Mouse (Mus musculus): Measurements from ENCODE around the gene Cdh18.
"Not testable (repeated sequence)": the region's sequence is repeated elsewhere in the genome, so short reads cannot be mapped to it uniquely, and the experiment has no call there.

Gene Cdh18

GRCm38 (mm10) chr15:22548711-22549271 is at the start of gene Cdh18:
Gene Cdh18, plus strand, starts transcription at chr15:22549022.
- no peak for DNase-seq

- DNase-seq, result no peak
These were observed 37.6 kb upstream of the Cdh18 start for GRCm38 (mm10) chr15:22511271-22511670.

GRCm38 (mm10) chr15:22535828-22536227 is 13.0 kb upstream of the Cdh18 start:
- DNase-seq, result no peak

- no peak for DNase-seq
These were observed 29.3 kb downstream of the Cdh18 start for GRCm38 (mm10) chr15:22577974-22578616.

- DNase-seq, result no peak
These were observed 29.8 kb downstream of the Cdh18 start for GRCm38 (mm10) chr15:22578617-22578990.

GRCm38 (mm10) chr15:22584667-22585066 is 35.8 kb downstream of the Cdh18 start:
- no peak for DNase-seq

GRCm38 (mm10) chr15:22716376-22716775 is 167.6 kb downstream of the Cdh18 start:
- DNase-seq, result no peak

GRCm38 (mm10) chr15:22717681-22718080 is 168.9 kb downstream of the Cdh18 start:
- DNase-seq, result no peak

- DNase-seq, result no peak
These were observed 177.8 kb downstream of the Cdh18 start for GRCm38 (mm10) chr15:22726574-22726973.

GRCm38 (mm10) chr15:22733039-22733438 is 184.2 kb downstream of the Cdh18 start:
- DNase-seq, result no peak

GRCm38 (mm10) chr15:22736165-22736564 is 187.3 kb downstream of the Cdh18 start:
- DNase-seq, result no peak

GRCm38 (mm10) chr15:22761257-22761656 is 212.4 kb downstream of the Cdh18 start:
- DNase-seq, result not testable (repeated sequence)

GRCm38 (mm10) chr15:22766591-22766990 is 217.8 kb downstream of the Cdh18 start:
- DNase-seq, result not testable (repeated sequence)

- DNase-seq, result no peak
These were observed 227.5 kb downstream of the Cdh18 start for GRCm38 (mm10) chr15:22776346-22776745.

GRCm38 (mm10) chr15:22789696-22790095 is 240.9 kb downstream of the Cdh18 start:
- no peak for DNase-seq

- DNase-seq, result no peak
These were observed 243.0 kb downstream of the Cdh18 start for GRCm38 (mm10) chr15:22791791-22792190.

GRCm38 (mm10) chr15:22833127-22833526 is 284.3 kb downstream of the Cdh18 start:
- DNase-seq, result no peak

- DNase-seq, result no peak
These were observed 288.4 kb downstream of the Cdh18 start for GRCm38 (mm10) chr15:22837173-22837572.

- no peak for DNase-seq
These were observed 308.9 kb downstream of the Cdh18 start for GRCm38 (mm10) chr15:22857704-22858103.

- no peak for DNase-seq
These were observed 321.9 kb downstream of the Cdh18 start for GRCm38 (mm10) chr15:22870679-22871078.

GRCm38 (mm10) chr15:22897724-22898123 is 348.9 kb downstream of the Cdh18 start:
- DNase-seq, result no peak

GRCm38 (mm10) chr15:22898208-22898607 is 349.4 kb downstream of the Cdh18 start:
- no peak for DNase-seq

- no peak for DNase-seq
These were observed 365.6 kb downstream of the Cdh18 start for GRCm38 (mm10) chr15:22914444-22914843.

GRCm38 (mm10) chr15:22934293-22934692 is 385.5 kb downstream of the Cdh18 start:
- DNase-seq, result no peak

GRCm38 (mm10) chr15:22947234-22947633 is 398.4 kb downstream of the Cdh18 start:
- no peak for DNase-seq
